Mouse (Mus musculus) T-helper 1 cell (primary cell): Measurements from ENCODE around the gene Gm13696.

Source experiments
- in situ Hi-C: fragments of 300-600 bp; cut with MboI, MseI; formaldehyde crosslinking; loops from one replicate; pipeline ENCODE4 v1.15.1; 2025; ENCODE audit warnings: high pct_unique_total_duplicates

Gene Gm13696

GRCm38 (mm10) chr2:84023319-84023718 lies 50.4 kb downstream of the Gm13696 start:
- in situ Hi-C loops, result no loop called here
